Mouse (Mus musculus) urinary bladder, postnatal 10 days (tissue): ENCODE results near the gene Me1.
"Not testable (repeated sequence)": the region's sequence is repeated elsewhere in the genome, so short reads cannot be mapped to it uniquely, and the experiment has no call there.

Source experiments
- DNase-seq: peaks from one replicate; pipeline ENCODE4 v3.0.0; 2022; ENCODE audit warnings: low spot score

Me1 gene

DNA sequence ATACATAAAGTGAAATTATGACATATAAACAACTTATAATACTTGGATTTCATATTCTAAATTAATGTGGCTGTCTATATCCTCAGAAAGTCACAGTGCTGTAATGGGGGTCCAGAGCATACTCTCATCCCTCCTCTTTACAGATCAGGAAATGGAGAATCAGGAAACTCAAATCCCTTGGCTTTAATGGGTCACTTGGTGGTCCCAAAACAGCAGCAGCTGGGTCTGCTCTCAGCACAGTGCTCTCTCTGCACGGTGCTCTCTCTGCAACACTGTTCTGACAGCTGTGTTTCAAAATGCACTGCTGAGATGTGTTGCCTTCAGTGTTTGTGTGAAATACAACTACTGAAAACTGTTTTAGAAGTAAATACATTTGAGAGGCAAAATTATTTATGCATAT is 43.6 kb downstream of the Me1 start:
- no peak for DNase-seq

DNA sequence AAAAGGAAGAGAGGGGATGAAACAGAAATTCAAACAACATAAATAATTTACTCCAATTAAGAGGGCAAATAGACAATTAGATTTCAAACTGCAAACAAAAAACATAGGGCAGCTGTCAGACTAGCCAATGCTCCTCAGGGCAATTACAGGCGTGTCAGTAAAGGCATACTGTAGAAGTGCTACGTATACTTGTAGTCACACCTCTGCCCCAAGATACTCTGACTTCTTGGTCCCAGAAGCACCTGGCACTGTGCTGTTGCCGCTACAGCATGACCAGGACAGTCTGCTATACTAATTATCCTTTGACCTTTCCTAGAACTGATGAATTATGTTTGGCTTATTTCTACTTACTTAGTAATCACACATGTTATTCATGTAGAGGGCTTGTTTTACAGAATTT is 44.5 kb downstream of the Me1 start:
- DNase-seq = no peak

DNA sequence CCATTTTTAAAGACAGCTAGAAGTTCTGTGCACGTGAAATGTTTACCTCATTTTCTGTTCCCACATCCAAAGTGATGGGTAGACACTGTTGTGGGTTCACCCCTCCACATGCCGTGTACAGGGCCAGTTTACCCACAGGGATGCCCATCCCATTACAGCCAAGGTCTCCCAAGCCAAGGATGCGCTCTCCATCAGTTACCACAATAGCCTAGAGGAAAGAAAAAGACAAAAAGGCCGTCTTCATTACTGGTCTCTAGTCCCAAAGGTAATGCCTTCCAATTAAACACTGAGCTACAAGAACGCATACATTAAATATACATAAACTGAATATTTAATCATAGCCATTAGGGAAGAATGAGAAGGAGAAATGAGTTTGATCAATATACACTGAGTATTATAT is 44.9 kb downstream of the Me1 start:
- no peak for DNase-seq

DNA sequence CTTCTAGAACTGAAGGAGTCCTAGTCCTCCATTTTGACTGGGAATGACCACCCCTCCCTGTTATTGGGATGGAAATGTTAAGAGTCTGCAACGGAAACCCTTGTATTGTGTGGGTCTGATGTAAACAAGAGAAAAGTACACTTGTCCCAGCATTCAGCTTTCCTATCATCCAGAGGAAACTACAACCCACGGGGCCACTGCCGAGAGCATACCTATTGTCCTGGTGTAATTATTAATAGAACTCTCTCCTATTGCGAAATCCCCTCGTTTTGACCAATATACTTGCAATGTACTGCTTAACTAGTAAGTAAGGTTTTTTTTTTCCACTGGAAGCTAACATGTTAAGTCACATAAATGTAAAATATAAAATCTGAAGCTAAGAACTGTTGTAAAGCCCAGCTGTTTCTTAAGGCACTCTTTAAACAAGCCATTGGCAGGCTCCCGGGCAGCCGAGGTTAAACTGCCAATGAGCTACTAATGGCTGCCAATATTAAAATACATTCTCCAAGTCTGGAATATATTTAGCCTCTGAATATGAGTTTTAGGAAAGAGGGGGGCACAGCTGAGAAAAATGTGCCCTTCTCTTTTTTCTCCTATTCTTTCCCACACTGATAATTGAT is 47.7 kb downstream of the Me1 start:
- no peak for DNase-seq

DNA sequence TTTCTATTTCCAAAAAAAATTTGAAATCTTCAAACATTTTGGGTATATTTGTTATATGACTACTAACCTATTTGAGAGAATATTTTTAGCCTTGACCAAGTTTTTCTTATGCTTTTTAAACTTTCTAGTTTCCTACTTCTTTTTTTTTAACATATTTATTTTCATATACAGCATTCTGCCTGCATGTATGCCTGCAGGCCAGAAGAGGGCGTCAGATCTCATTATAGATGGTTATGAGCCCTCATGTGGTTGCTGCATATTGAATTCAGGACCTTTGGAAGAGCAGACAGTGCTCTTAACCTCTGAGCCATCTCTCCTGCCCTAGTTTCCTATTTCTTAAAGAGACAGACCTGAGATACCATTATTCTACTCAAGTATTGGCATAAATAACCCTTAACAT is 48.9 kb downstream of the Me1 start:
- DNase-seq = no peak

DNA sequence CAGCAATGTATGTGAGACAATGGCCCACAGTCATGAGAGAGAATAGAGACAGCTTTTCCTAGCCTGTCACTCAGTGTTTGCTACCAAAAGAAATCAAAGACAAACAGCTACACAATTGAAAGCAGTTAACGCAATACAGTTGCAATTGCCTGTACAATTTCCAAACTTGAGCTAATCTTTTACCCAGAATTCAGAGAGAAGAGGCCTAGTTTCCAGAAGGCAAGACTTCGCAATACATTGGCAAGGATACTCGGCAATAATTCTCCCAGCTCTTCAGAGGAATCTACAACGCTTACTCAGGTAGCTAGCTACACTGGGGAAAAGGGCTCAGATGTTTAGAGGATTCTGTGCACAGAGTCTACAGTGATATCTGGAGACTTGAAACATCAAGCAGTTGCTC is 52.3 kb downstream of the Me1 start:
- no peak for DNase-seq

DNA sequence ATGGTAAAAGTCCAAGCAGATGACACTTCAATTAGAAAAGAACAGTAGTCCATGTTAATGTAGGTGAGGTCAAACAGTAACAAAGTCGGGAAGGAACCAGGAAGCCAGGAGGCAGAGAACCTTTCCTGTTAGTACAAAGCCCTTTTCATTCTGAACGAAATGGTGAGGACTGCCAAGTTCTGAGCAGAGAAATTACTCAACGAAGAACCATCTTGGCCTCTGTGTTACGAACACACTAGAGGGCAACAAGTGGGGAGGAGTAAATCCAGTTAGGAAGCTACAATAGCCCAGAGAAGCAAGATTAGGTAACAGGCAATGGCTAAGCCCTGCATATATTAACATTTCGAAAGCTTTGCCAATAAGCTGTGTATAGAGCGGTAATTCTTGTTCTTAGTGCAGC is 57.0 kb downstream of the Me1 start:
- DNase-seq = no peak

DNA sequence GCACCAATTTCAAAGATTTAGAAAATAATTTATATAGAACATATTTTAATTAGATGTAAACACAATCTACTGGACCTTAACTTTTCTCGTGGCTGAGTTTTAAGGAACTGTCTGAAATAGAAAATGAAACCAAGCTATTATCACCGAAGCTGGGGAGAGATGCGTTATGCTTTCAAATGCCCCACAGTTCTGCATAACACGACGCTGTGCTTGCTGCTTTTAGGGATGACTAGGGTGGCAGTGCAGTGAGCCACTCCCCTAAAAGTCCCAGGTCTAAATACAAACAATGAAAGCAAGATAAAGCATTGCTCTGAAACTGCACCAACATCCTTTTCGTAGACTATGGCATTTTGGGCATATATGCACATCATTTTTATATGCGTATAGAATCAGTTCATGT is 64.6 kb downstream of the Me1 start:
- DNase-seq = no peak

DNA sequence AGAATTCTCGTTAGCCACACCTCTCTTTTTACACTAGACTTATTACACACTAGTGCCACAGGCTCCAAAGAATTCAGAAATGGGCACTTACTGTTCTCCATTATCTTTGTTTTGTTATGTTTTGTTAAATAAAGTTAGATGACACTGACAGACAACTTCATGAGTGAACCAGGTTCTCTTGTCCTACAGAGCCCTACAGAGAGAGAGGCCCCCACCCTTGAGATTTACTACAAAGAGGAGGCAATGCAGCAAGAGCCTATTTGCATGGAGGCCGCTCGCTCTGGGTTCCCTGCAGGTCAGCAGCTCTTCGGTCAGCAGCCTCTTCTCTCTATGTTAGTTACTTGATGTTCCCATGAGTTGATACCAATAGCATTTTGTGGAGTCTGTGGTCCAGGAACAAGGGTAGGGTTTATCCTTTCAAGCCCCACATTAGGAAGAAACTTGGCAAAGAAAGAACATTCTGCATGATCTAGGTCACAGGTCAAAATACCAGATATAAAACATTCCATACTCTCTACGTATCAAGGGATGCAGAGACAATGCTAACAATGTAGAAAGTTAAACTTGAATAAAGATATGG is 65.3 kb downstream of the Me1 start:
- no peak for DNase-seq

DNA sequence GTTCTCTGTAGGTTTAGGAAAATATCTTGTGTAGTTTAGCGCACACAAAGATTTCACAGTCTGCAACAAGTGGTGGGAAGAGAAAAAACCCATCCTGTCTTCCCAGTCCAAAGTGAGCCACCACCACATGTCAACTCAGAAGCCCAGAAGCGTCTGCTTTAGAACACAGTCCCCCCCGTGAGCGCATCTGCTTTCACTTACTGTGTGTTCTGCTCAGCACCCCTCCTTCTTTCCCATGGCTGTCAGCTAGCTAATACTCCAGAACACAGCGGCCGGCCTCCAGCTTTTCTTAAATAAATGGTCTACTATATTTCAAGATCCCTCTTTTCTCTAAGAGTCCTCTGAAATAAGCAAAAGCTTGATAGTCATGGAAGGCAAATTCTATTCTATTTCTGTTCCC is 66.4 kb downstream of the Me1 start:
- DNase-seq = no peak

DNA sequence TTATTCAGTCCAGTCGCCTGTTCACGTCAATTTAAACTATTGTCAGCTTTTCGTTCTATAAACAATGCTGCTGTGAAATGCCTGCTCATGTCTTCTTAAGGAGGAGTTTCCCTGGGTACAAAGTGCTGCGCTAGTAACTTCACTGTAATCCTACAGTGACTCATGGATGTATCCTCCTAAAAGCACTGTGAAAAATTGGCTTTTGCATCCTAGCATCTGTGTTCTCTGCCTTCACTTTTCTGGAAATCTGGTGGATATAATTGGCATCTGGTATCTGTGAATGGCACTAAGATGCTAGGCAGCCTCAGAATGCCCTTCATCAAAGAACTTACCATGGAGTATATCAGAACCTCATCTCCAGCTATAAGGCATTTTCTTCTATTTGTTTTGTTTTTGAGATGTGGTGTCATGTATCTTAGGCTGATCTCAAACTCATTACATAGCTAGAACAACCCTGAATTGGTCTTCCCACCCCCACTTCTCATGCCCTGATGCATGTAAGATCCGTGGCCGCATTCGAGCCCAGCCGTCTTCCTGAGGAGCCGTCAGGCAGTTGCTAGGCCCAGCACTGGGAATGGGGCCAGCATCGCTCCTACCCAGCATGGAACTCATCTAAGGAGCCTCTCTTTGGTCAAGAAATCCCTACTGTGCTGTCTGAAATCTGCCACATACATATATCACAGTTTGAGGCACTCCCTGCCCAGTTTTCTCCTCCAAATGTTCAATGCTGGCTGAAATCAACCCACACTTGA is 67.8 kb downstream of the Me1 start:
- DNase-seq = no peak

DNA sequence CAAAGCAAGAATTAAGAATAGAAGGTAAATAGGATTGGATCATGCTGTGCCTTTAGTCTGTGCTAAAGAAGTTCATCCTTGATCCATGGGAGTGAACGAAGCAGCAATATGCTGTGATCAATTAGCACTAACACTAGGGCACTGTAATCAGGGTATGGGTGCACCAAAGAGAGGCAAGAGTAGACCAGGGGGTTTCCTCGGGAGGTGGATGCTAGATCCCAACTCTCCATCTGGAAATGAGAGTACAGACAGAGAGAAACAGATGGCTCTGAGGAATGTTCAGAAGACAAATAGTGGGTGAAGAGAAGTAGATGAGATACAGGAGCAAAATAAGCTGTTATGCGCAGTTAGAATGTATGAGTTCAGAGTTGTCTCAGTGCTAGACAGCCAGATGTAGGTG is 68.8 kb downstream of the Me1 start:
- DNase-seq = no peak

DNA sequence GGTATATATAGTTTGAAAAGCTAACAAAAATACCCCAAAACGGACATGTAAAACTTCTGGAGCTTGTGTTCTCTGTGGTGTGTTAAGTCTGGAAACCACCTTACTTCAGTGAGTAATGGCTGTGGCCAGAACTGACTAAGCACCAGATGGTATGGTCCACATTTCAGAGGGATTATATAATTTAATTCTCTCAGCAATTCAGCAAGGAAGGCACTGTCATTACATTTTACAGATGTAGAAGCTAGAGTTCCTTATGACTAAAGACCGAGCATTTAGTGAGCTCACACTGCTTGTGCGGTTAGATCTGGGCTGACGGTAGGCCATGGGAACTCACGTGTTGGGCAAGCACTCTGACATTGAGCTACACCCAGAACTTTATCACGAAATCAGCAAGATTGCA is 71.0 kb downstream of the Me1 start:
- no peak for DNase-seq

DNA sequence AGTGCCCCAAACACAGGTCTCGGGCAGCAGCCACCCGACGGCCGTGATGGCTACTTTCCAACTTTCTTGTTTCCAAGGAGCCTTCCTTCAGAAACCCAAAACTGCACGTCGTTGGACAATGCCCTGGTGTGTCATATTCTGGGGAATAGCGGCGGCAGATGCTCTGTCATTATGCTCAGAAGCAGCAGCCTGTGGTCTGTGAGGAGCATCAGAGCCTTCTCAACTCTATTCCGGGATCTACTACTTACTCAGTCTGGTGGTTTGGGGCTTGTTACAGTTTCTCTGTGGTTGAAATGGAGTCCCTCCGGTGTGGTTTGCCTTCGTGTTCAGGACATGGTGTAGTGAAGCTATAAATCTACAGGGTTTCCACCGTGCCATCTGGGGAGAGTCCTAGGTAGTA is 71.7 kb downstream of the Me1 start:
- DNase-seq = no peak

DNA sequence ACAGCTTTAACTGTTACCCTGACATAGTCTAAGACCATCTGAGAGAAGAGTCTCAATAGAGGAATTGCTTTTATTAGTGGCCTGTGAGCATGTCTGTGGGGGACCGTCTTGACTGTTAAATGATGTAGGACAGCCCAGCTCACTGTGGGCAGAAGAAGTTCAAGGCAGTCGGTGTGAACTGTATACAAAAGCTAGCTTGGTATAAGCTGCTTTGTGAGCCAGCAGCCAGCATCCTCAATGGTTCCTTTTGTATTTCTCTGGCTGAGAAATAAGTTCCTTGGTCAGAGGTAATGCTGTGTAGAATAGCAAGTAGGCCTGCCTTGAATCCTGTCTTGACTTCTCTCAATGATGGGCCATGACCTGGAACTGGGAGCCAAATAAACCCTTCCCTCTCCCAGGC is 73.7 kb downstream of the Me1 start:
- no peak for DNase-seq

DNA sequence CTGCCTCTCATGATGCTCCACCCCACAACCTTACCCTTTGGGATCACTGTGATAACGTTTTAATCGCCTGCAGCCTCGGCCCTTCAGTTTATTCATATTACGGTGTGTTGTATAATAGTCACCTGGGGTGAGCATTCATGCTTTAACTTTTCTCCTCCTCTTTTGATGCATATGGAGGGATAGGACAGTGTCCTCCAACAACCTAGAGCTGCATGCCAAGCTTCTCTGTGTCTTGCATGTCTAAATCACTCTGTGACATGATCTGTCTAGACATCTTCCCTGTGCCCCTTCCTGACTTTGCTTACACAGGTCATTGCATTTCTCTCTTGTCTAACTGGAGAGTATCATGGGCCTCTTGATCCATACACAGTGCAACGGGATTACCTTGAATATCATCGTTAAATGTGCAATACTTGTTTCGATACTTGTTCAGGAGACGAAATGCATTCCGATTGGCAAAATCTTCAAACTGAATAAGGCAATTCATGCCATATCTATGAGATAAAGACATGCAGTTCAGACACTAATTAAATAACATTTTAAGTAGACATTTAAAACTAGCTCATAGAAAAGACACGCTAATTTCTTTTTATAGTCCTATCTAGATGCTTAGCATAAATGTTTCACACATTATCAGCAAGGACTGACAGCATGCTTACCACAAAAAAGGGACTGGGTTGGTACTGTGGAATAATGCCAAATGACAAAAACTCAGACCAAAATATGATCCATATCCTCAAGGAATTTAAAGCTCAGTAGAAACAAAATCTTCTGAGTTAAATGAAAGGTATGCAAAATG is 76.2 kb downstream of the Me1 start:
- DNase-seq = no peak

DNA sequence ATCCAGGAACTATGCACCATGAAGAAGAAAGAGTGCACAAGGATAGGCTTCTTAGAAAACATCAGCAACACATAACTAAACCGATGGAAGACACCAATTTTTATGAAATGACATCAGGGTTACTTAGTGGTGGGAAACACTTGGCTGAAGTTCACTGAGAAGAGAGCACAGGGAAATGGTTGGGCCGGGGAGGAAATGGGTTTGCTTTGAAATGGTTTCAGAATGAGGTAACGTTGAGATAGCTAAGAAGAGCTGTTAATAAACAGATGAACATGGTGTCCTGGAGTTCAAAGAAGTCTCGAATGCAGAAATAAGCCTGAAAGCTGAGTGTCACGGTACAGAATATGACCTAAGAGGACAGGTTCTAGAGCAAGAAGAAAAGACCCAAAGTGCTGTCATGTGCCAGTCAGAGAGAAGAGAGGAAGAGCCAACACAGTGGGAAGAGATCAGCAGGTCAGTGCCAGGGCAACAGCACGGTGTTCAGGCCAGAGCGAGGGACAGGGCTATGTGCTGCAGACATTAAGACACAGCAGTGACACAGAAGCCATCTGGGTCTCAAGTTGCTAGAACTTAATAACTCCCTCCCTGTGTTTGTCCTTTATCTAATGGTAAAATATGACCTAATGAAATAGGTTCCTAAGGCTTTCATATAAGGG is 77.8 kb downstream of the Me1 start:
- no peak for DNase-seq

DNA sequence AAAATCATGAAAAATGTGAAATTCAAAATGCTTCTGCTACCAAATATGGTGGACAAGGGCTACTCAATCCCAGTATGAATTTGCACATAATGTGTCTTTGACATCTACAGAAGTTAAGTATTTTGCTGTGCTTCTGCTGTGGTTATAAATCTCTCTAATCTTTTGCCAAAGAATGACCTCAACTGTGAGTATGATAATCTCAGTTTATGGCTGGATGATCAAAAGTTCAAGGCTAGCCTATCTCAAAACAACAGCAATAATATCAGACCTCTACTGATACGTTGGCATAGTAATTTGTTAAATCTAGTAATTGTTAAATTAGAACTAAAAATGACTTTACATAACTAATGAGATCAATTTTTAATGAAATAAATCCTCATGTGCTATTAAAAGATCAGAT is 80.0 kb downstream of the Me1 start:
- no peak for DNase-seq

DNA sequence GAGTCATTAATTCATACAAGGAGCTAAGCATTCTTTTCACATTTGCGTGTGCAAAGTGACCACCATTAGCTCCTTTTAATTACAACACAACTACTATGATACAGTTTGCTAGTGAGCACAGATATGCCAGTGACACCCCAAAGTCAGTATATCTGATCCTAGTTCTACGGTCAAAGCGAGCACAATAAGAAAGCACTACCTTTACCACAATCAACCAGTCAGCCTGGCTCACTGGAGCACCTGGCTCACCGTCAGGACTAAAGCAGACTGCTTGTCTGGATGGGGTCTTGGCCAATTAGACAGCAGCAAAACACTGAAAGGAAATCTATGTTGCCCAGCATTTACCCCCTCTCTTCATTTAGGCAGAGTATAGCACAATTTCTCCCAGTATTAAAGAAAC is 83.7 kb downstream of the Me1 start:
- no peak for DNase-seq

DNA sequence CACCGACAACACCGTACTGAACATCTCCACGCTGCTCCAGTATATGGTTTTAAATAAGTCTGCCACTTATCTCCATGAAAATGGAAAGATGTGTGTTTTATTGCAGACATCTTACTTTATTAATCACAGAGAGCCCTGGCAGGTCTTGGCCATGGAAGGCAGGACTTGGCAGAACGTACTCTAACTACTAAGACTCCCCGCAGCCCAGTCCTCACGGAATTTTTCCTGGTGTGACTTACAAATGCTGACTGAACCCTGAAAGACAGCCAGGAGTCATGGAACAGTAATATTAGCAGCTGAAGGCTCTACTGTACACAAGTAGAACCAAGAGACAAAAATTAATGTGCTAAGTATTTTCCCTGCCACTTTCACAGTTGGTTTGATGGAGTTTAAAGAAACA is 90.0 kb downstream of the Me1 start:
- no peak for DNase-seq

DNA sequence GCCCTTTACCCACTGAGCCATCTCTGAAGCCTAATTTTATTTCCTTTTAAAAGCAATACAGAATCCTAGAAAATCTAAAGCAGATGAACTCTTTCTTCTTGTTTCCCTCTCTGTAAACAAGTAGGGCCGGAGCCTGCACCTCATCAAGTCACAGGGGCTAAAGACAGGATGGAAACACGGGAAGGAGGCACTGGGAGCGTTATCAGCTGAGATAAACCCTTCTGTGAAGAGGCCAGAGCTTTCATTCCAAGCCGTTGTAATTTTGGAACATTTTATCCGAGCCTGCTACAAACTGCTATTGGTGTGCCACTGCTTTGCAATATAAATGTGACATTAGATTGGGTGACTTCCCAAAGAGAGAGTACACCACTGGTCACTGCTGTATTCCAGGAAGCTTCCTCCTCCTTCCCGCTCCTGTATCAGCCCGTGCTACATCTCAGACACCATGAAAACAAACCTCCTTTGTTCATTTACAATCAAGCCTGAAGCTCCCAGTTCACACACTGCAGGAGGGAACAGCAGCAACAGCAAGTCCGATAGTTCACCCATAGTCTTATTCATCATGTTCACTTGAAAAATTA is 95.9 kb downstream of the Me1 start:
- no peak for DNase-seq

DNA sequence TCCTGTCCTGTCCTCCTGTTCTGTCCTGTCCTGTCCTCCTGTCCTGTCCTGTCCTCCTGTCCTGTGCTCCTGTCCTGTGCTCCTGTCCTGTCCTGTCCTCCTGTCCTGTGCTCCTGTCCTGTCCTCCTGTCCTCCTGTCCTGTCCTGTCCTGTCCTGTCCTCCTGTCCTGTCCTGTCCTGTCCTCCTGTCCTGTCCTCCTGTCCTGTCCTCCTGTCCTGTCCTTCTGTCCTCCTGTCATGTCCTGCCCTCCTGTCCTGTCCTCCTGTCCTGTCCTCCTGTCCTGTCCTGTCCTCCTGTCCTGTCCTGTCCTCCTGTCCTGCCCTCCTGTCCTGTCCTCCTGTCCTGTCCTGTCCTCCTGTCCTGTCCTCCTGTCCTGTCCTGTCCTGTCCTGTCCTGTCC is 98.8 kb downstream of the Me1 start:
- DNase-seq = not testable (repeated sequence)
